Mouse (Mus musculus) intestine, postnatal 0 days (tissue): ENCODE data around the gene Sec24d. TPM values are rescaled to one million over a fixed set of nuclear protein-coding genes. Genes with fewer than 3 reads are reported as not detected.

Experiments
- ATAC-seq: fragments of 200-750 bp; cut with Nextera tagmentation; 2 replicates; pipeline ENCODE4 v1.8.0; 2017; ENCODE audit warnings: mild to moderate bottlenecking, moderate TSS enrichment, moderate library complexity
- H3K27ac ChIP-seq: fragments of 300-500 bp; sonication (generic); 2 replicates; pipeline ENCODE4 v1.5.1; 2014; ENCODE audit warnings: mild to moderate bottlenecking, low read depth, low read length, moderate library complexity
- H3K27me3 ChIP-seq: fragments of 300-500 bp; sonication (generic); replicated peaks from 2 replicates; pipeline ENCODE4 v1.6.1; 2014; ENCODE audit warnings: low read length, mixed read lengths; ENCODE audit not compliant: control insufficient read depth, insufficient read depth
- H3K36me3 ChIP-seq: fragments of 300-500 bp; sonication (generic); 2 replicates; pipeline ENCODE4 v1.6.1; 2014; ENCODE audit warnings: mild to moderate bottlenecking, moderate library complexity; ENCODE audit not compliant: control insufficient read depth, insufficient read depth
- H3K4me1 ChIP-seq: fragments of 300-500 bp; sonication (generic); replicated peaks from 2 replicates; pipeline ENCODE4 v1.6.1; 2014; ENCODE audit warnings: antibody characterized with exemption, low read length, mixed read lengths; ENCODE audit not compliant: control insufficient read depth, insufficient read depth
- H3K4me2 ChIP-seq: fragments of 300-500 bp; sonication (generic); replicated peaks from 2 replicates; pipeline ENCODE4 v1.6.1; 2014; ENCODE audit warnings: low read depth, mild to moderate bottlenecking, moderate library complexity
- H3K4me3 ChIP-seq: fragments of 300-500 bp; sonication (generic); 2 replicates; pipeline ENCODE4 v1.5.1; 2014; ENCODE audit warnings: low read depth, low read length
- H3K9ac ChIP-seq: fragments of 300-500 bp; sonication (generic); 2 replicates; pipeline ENCODE4 v1.6.1; 2014; ENCODE audit warnings: mild to moderate bottlenecking, low read depth, low read length
- H3K9me3 ChIP-seq: fragments of 300-500 bp; sonication (generic); 2 replicates; pipeline ENCODE4 v1.6.1; 2016; ENCODE audit warnings: mixed run types; ENCODE audit not compliant: control insufficient read depth
- CTCF ChIP-seq: sonication (generic); IDR thresholded peaks from 2 replicates; pipeline ENCODE4 v1.5.1; 2016; ENCODE audit warnings: low read depth, mild to moderate bottlenecking, control low read depth, antibody characterized with exemption, moderate library complexity
- WGBS: fragments of 180-500 bp; shearing (Covaris S2); extraction: QIAGEN DNeasy Blood & Tissue Kit; methylation state at CpG from one replicate; pipeline ENCODE4 v1.1.7; 2014; 5-methylcytosine and 5-hydroxymethylcytosine counted together
- polyA plus RNA-seq: library from polyadenylated mRNA; unstranded; fragments of >200 nt; fragmentation: Nextera tagmentation; extraction: Ambion mirVana; gene quantifications from 2 replicates; pipeline ENCODE4 v1.2.1, GENCODE M21; 2015

Gene Sec24d
- polyA plus RNA-seq, 1 experiment from 2014 or later: 210 TPM

GRCm38 (mm10) chr3:123307446-123307845, 40.2 kb downstream of the Sec24d start:
- H3K9me3 ChIP-seq: no peaks in the 10 kb centered on the region
- H3K27ac ChIP-seq: no peak overlapping the region
- no peak overlapping the region for H3K4me3 ChIP-seq
- ATAC-seq: no peak
- TF ChIP-seq CTCF: no peak
- no peak overlapping the region for H3K4me2 ChIP-seq
- 92% methylated on average over 6 of the region's 6 CpGs for WGBS
- H3K36me3 ChIP-seq: peaks cover 51% of the 10 kb centered on the region
- no peaks in the 10 kb centered on the region for H3K4me1 ChIP-seq
- H3K27me3 ChIP-seq: no peaks in the 10 kb centered on the region
- no peak overlapping the region for H3K9ac ChIP-seq

GRCm38 (mm10) chr3:123309141-123309540, 41.9 kb downstream of the Sec24d start:
- peaks cover 47% of the 10 kb centered on the region for H3K36me3 ChIP-seq
- no peak for TF ChIP-seq CTCF
- no peak overlapping the region for H3K9ac ChIP-seq
- H3K4me3 ChIP-seq: no peak overlapping the region
- no peak overlapping the region for H3K4me2 ChIP-seq
- H3K27me3 ChIP-seq: no peaks in the 10 kb centered on the region
- no peak for ATAC-seq
- WGBS: 71% methylated on average over 6 of the region's 6 CpGs
- H3K9me3 ChIP-seq: no peaks in the 10 kb centered on the region
- H3K27ac ChIP-seq: no peak overlapping the region
- no peaks in the 10 kb centered on the region for H3K4me1 ChIP-seq

GRCm38 (mm10) chr3:123312477-123313062, 45.3 kb downstream of the Sec24d start:
- Histone ChIP-seq H3K36me3 (peaks cover 27% of the 10 kb centered on the region), H3K4me3 (no peak overlapping the region), H3K27me3 (no peaks in the 10 kb centered on the region), H3K4me1 (no peaks in the 10 kb centered on the region), H3K4me2 (no peak overlapping the region), H3K9me3 (no peaks in the 10 kb centered on the region), H3K9ac (no peak overlapping the region), H3K27ac (no peak overlapping the region; the same call in 1 of the 2 replicates)
- 61% methylated on average over 9 of the region's 9 CpGs for WGBS
- ATAC-seq: 0 out of 2 replicates have a peak, but pooled peaks have one; percentile 7
- no peak for TF ChIP-seq CTCF

- Histone ChIP-seq H3K9ac (no peak overlapping the region), H3K36me3 (peaks cover 20% of the 10 kb centered on the region), H3K27me3 (no peaks in the 10 kb centered on the region), H3K4me3 (no peak overlapping the region), H3K27ac (no peak overlapping the region), H3K4me1 (no peaks in the 10 kb centered on the region), H3K9me3 (no peaks in the 10 kb centered on the region), H3K4me2 (no peak overlapping the region)
- 42% methylated on average over 5 of the region's 5 CpGs for WGBS
- no peak for TF ChIP-seq CTCF
- ATAC-seq: no peak
These were observed 46.2 kb downstream of the Sec24d start for GRCm38 (mm10) chr3:123313477-123313876.

- H3K9ac ChIP-seq: no peak overlapping the region
- peaks cover 15% of the 10 kb centered on the region for H3K36me3 ChIP-seq
- H3K4me1 ChIP-seq: no peaks in the 10 kb centered on the region
- TF ChIP-seq CTCF: peak; percentile 53
- 31% methylated on average over 12 of the region's 12 CpGs for WGBS
- no peak overlapping the region for H3K4me2 ChIP-seq
- H3K27me3 ChIP-seq: no peaks in the 10 kb centered on the region
- no peak for ATAC-seq
- no peak overlapping the region for H3K4me3 ChIP-seq
- no peaks in the 10 kb centered on the region for H3K9me3 ChIP-seq
- H3K27ac ChIP-seq: no peak overlapping the region
These were observed 46.8 kb downstream of the Sec24d start for GRCm38 (mm10) chr3:123313920-123314614.

- TF ChIP-seq CTCF: no peak
- no peak for ATAC-seq
- 63% methylated on average over 6 of the region's 6 CpGs for WGBS
These were observed 48.8 kb downstream of the Sec24d start for GRCm38 (mm10) chr3:123316066-123316465.

More at GRCm38 (mm10) chr3:123316066-123316465, 48.8 kb downstream of the Sec24d start:
- Histone ChIP-seq H3K4me1 (no peaks in the 10 kb centered on the region), H3K9ac (no peak overlapping the region), H3K9me3 (no peaks in the 10 kb centered on the region), H3K27ac (no peak overlapping the region), H3K4me3 (no peak overlapping the region), H3K36me3 (peaks cover 19% of the 10 kb centered on the region), H3K27me3 (no peaks in the 10 kb centered on the region), H3K4me2 (no peak overlapping the region)
